Mouse (Mus musculus) limb, embryonic 13.5 days (tissue): ENCODE measurements around the gene Fam189a1. TPM values are rescaled to one million over a fixed set of nuclear protein-coding genes. Genes with fewer than 3 reads are reported as not detected.

ENCODE experiments used
- ATAC-seq: fragments of 200-750 bp; cut with Nextera tagmentation; 2 replicates; pipeline ENCODE4 v1.8.0; 2017; ENCODE audit warnings: low read depth, moderate number of reproducible peaks, moderate TSS enrichment; ENCODE audit not compliant: low FRiP score
- H3K27ac ChIP-seq: fragments of 300-500 bp; sonication (generic); 2 replicates; pipeline ENCODE4 v1.5.1; 2015; ENCODE audit warnings: inconsistent platforms, mild to moderate bottlenecking, moderate library complexity
- H3K27me3 ChIP-seq: fragments of 300-500 bp; sonication (generic); 2 replicates; pipeline ENCODE4 v1.6.1; 2015; ENCODE audit warnings: mild to moderate bottlenecking, inconsistent platforms
- H3K36me3 ChIP-seq: fragments of 300-500 bp; sonication (generic); 2 replicates; pipeline ENCODE4 v1.6.1; 2015; ENCODE audit warnings: inconsistent platforms, mild to moderate bottlenecking, moderate library complexity
- H3K4me1 ChIP-seq: fragments of 300-500 bp; sonication (generic); 2 replicates; pipeline ENCODE4 v1.6.1; 2015; ENCODE audit warnings: inconsistent platforms
- H3K4me2 ChIP-seq: fragments of 300-500 bp; sonication (generic); replicated peaks from 2 replicates; pipeline ENCODE4 v1.6.1; 2015; ENCODE audit warnings: inconsistent platforms, mild to moderate bottlenecking, moderate library complexity
- H3K4me3 ChIP-seq: fragments of 300-500 bp; sonication (generic); 2 replicates; pipeline ENCODE4 v1.5.1; 2015; ENCODE audit warnings: moderate library complexity, mild to moderate bottlenecking, inconsistent platforms
- H3K9ac ChIP-seq: fragments of 300-500 bp; sonication (generic); 2 replicates; pipeline ENCODE4 v1.6.1; 2015; ENCODE audit warnings: mild to moderate bottlenecking, inconsistent platforms
- H3K9me3 ChIP-seq: fragments of 300-500 bp; sonication (generic); 2 replicates; pipeline ENCODE4 v1.6.1; 2016; ENCODE audit warnings: inconsistent platforms
- WGBS: fragments of 180-500 bp; shearing (Covaris S2); methylation state at CpG from one replicate; pipeline ENCODE4 v1.1.7; 2015; 5-methylcytosine and 5-hydroxymethylcytosine counted together
- polyA plus RNA-seq: library from polyadenylated mRNA; unstranded; fragments of >200 nt; fragmentation: Nextera tagmentation; extraction: Ambion mirVana; gene quantifications from 2 replicates; pipeline ENCODE4 v1.2.1, GENCODE M21; 2015

Fam189a1 gene
- polyA plus RNA-seq, 1 experiment from 2014 or later: 3.3 TPM

DNA sequence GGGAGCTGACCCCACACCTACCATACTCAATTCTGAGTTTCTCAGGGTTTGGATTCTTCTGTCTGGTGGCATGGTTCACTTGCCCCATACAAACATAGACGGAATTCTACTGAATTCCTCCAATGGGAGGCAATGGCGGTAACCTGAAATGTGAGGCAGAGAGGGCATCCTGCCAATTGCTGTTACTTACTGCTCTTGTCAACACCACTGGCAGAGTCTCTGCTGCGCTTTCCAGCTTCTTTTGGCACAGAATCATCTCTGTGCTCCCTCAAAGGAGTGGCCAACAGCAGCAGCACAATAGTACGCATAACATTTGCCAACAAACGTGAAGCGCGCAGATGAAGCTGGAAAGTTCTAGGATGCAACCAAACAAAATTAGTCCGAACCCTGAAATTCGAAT lies 266.5 kb downstream of the Fam189a1 start:
- H3K9ac ChIP-seq: no peak overlapping the region
- ATAC-seq: no peak
- no peaks in the 10 kb centered on the region for H3K36me3 ChIP-seq
- H3K27ac ChIP-seq: no peak overlapping the region
- H3K27me3 ChIP-seq: no peaks in the 10 kb centered on the region
- H3K9me3 ChIP-seq: no peaks in the 10 kb centered on the region
- no peak overlapping the region for H3K4me2 ChIP-seq
- H3K4me3 ChIP-seq: no peak overlapping the region
- H3K4me1 ChIP-seq: no peaks in the 10 kb centered on the region
- 82% methylated on average over 9 of the region's 9 CpGs for WGBS

DNA sequence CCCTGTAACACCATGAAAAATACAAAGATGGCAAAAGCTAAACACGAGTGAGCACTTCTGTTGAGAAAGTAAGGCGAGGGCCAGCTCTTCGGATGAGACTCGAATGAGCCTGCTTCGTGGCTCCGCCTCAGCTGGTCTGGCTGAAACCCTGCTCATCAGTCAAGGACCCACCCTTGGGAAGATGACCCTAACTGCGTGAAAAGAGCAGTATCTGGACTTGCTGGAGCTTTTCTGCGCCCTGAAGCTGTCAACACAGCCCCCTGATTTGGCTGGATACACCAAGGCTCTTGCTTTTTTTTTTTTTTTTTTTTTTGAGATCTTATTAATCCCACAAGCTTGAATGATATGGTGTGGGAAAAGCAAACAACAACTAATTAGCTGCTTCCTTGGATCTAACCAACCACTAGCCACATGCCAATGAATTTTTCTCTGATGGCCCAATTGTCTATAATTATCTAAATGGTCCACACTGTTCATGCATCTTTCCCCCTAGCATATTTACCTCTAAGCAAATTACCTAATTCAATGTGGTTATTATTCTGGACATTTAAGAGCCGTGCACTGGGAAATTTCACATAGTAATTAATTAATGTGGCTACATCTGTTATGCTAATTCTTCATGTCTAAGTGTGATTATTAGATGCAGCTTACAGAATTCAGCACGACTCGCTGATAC lies 272.0 kb downstream of the Fam189a1 start:
- Histone ChIP-seq H3K4me2 (no peak overlapping the region), H3K4me1 (no peaks in the 10 kb centered on the region), H3K36me3 (no peaks in the 10 kb centered on the region), H3K27ac (no peak overlapping the region), H3K4me3 (no peak overlapping the region), H3K27me3 (no peaks in the 10 kb centered on the region), H3K9me3 (no peaks in the 10 kb centered on the region), H3K9ac (no peak overlapping the region)
- WGBS: 80% methylated on average over 11 of the region's 11 CpGs
- ATAC-seq: no peak

- no peak overlapping the region for H3K4me2 ChIP-seq
- no peak overlapping the region for H3K9ac ChIP-seq
- no peaks in the 10 kb centered on the region for H3K4me1 ChIP-seq
- no peaks in the 10 kb centered on the region for H3K9me3 ChIP-seq
- no peak overlapping the region for H3K4me3 ChIP-seq
- ATAC-seq: peak; percentile 76; the same call in 1 of the 2 replicates
- 49% methylated on average over 6 of the region's 6 CpGs for WGBS
- no peaks in the 10 kb centered on the region for H3K36me3 ChIP-seq
- peaks cover 10% of the 10 kb centered on the region for H3K27me3 ChIP-seq
- H3K27ac ChIP-seq: no peak overlapping the region
Observed at GRCm38 (mm10) chr7:64882243-64882642, 274.1 kb downstream of the Fam189a1 start.

DNA sequence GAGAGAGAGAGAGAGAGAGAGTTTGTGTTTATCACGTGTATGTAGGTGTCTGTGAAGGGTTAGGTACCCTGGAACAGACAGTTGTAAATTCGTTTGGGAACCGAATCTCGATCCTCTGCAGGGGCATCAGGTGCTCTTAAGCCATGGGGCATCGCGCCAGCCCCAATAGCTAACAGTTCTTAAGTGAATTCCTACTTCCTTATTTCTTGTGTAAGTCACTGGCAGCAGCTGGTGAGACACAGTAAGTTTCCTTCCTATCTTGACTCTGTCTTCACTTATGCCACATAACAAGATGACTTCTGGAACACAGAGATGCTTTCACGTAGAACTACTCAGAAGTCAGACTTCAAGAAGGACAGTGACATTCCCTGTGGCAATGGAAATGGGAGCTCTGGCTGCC lies 275.0 kb downstream of the Fam189a1 start:
- H3K27ac ChIP-seq: no peak overlapping the region
- no peaks in the 10 kb centered on the region for H3K9me3 ChIP-seq
- peaks cover 18% of the 10 kb centered on the region for H3K27me3 ChIP-seq
- H3K4me1 ChIP-seq: no peaks in the 10 kb centered on the region
- H3K36me3 ChIP-seq: no peaks in the 10 kb centered on the region
- H3K9ac ChIP-seq: no peak overlapping the region
- ATAC-seq: no peak
- H3K4me3 ChIP-seq: no peak overlapping the region
- 70% methylated on average over 7 of the region's 7 CpGs for WGBS
- no peak overlapping the region for H3K4me2 ChIP-seq

GRCm38 (mm10) chr7:64880415-64880814 lies 276.0 kb downstream of the Fam189a1 start:
- Histone ChIP-seq H3K4me3 (no peak overlapping the region), H3K27me3 (peaks cover 22% of the 10 kb centered on the region), H3K9ac (no peak overlapping the region), H3K9me3 (no peaks in the 10 kb centered on the region), H3K4me1 (no peaks in the 10 kb centered on the region), H3K27ac (no peak overlapping the region), H3K36me3 (no peaks in the 10 kb centered on the region), H3K4me2 (no peak overlapping the region)
- WGBS: 66% methylated on average over 5 of the region's 5 CpGs
- no peak for ATAC-seq

- H3K4me2 ChIP-seq: no peak overlapping the region
- H3K9me3 ChIP-seq: no peaks in the 10 kb centered on the region
- no peak for ATAC-seq
- no peak overlapping the region for H3K27ac ChIP-seq
- H3K4me1 ChIP-seq: peaks cover 16% of the 10 kb centered on the region
- H3K27me3 ChIP-seq: peaks cover 34% of the 10 kb centered on the region
- no peak overlapping the region for H3K9ac ChIP-seq
- H3K36me3 ChIP-seq: peaks cover 3% of the 10 kb centered on the region; the same call in 1 of the 2 replicates
- no peak overlapping the region for H3K4me3 ChIP-seq
- WGBS: 89% methylated on average over 4 of the region's 4 CpGs
Observed at GRCm38 (mm10) chr7:64874941-64875340, 281.4 kb downstream of the Fam189a1 start.

DNA sequence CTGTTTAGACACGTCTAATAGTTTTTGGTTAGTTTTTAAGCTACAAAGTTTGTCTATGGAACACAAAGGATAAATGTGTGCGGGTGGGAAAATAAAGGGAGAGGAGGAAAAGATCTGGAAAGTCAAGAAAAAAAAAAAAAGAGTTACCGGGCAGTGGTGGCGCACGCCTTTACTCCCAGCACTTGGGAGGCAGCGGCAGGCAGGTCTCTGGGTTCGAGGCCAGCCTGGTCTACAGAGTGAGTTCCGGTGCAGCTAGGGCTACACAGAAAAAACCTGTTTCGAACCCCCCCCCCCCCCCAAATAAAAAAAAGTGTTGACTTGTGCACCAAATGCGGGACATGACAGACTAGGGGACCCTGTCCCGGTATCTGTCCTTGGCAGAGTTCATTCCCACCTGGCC lies 283.1 kb downstream of the Fam189a1 start:
- Histone ChIP-seq H3K4me2 (peak overlapping the region; percentile 56), H3K4me1 (peaks cover 20% of the 10 kb centered on the region), H3K36me3 (peaks cover 12% of the 10 kb centered on the region; the same call in 1 of the 2 replicates), H3K4me3 (peak overlapping the region; percentile 86), H3K27ac (no peak overlapping the region), H3K9ac (no peak overlapping the region), H3K9me3 (no peaks in the 10 kb centered on the region), H3K27me3 (peaks cover 30% of the 10 kb centered on the region)
- ATAC-seq: no peak
- 34% methylated on average over 11 of the region's 11 CpGs for WGBS

GRCm38 (mm10) chr7:64872743-64873241 lies 283.6 kb downstream of the Fam189a1 start, which contains the start of gene Nsmce3:
Gene Nsmce3, minus strand, starts transcription at chr7:64872997.
- peaks cover 12% of the 10 kb centered on the region; the same call in 1 of the 2 replicates for H3K36me3 ChIP-seq
- peak; percentile 93 for ATAC-seq
- WGBS: 0% methylated on average over 48 of the region's 57 CpGs
- peak within 1 kb of the TSS; percentile 95 for H3K9ac ChIP-seq
- H3K27ac ChIP-seq: peak within 1 kb of the TSS; percentile 97
- peaks cover 28% of the 10 kb centered on the region for H3K27me3 ChIP-seq
- peak within 1 kb of the TSS; percentile 86 for H3K4me3 ChIP-seq
- peak within 1 kb of the TSS; percentile 92 for H3K4me2 ChIP-seq
- H3K9me3 ChIP-seq: no peaks in the 10 kb centered on the region
- H3K4me1 ChIP-seq: peaks cover 20% of the 10 kb centered on the region

- H3K9ac ChIP-seq: peak overlapping the region; percentile 95
- peak overlapping the region; percentile 86 for H3K4me3 ChIP-seq
- H3K4me2 ChIP-seq: peak overlapping the region; percentile 92
- no peaks in the 10 kb centered on the region for H3K9me3 ChIP-seq
- under 1% methylated on average over 33 of the region's 33 CpGs for WGBS
- peak; percentile 46 for ATAC-seq
- H3K36me3 ChIP-seq: peaks cover 12% of the 10 kb centered on the region; the same call in 1 of the 2 replicates
- peaks cover 22% of the 10 kb centered on the region for H3K27me3 ChIP-seq
- peak overlapping the region; percentile 97 for H3K27ac ChIP-seq
- peaks cover 20% of the 10 kb centered on the region for H3K4me1 ChIP-seq
Observed at GRCm38 (mm10) chr7:64871987-64872742, 284.2 kb downstream of the Fam189a1 start.

- Histone ChIP-seq H3K4me3 (no peak overlapping the region), H3K9me3 (no peaks in the 10 kb centered on the region), H3K27ac (no peak overlapping the region), H3K9ac (no peak overlapping the region), H3K4me1 (peaks cover 20% of the 10 kb centered on the region), H3K27me3 (peaks cover 3% of the 10 kb centered on the region), H3K4me2 (no peak overlapping the region), H3K36me3 (peaks cover 12% of the 10 kb centered on the region; the same call in 1 of the 2 replicates)
- WGBS: 77% methylated on average over 6 of the region's 6 CpGs
- no peak for ATAC-seq
Observed at GRCm38 (mm10) chr7:64869549-64870065, 286.8 kb downstream of the Fam189a1 start.

GRCm38 (mm10) chr7:64863538-64863937 lies 292.8 kb downstream of the Fam189a1 start:
- 77% methylated on average over 3 of the region's 3 CpGs for WGBS
- Histone ChIP-seq H3K4me1 (no peaks in the 10 kb centered on the region), H3K4me2 (no peak overlapping the region), H3K9me3 (no peaks in the 10 kb centered on the region), H3K36me3 (no peaks in the 10 kb centered on the region), H3K27me3 (no peaks in the 10 kb centered on the region), H3K9ac (no peak overlapping the region), H3K27ac (no peak overlapping the region), H3K4me3 (no peak overlapping the region)
- no peak for ATAC-seq

DNA sequence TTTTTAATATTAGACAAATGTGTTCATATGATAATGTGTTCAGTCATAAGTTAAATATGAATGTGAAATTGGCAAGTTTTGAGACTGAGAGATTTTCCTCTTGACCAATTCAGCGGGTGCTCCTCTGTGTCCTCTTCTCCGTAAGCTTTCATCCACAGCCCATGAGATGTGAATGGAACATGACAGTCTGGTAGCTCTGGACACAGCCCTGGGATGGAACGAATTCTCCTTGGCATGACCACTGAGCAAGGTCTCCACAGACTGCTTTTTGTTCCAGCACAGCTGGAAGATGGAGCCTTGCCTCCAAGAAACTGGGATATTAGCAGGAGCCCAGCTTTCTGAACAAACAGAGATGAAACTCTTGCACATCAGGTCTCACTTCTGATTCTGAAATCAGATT lies 293.4 kb downstream of the Fam189a1 start:
- WGBS: 88% methylated on average over 3 of the region's 3 CpGs
- Histone ChIP-seq H3K4me3 (no peak overlapping the region), H3K27me3 (no peaks in the 10 kb centered on the region), H3K9ac (no peak overlapping the region), H3K4me2 (no peak overlapping the region), H3K36me3 (no peaks in the 10 kb centered on the region), H3K27ac (no peak overlapping the region), H3K4me1 (no peaks in the 10 kb centered on the region), H3K9me3 (no peaks in the 10 kb centered on the region)
- no peak for ATAC-seq
